Mouse (Mus musculus): ENCODE measurements around the gene Kif26b.

GRCm38 (mm10) chr1:178700102-178700501 lies 171.2 kb downstream of the Kif26b start:
- TF ChIP-seq POLR2A (IDR thresholded peaks at IDR 0.05; ENCODE audit: insufficient read depth, low read depth, low read length) (no peak), CTCF (IDR thresholded peaks at IDR 0.05) (no peak)
